Mouse (Mus musculus) retina, embryonic 14.5 days (tissue): ENCODE results near the gene Fndc7.
A peak's percentile ranks its signal among the peaks of the same experiment; 100 is the strongest.

Source experiments
- DNase-seq: peaks from one replicate; pipeline ENCODE4 v3.0.0-alpha.2; 2015; ENCODE audit warnings: low spot score

Fndc7 gene

GRCm38 (mm10) chr3:108889908-108890307 lies at the start of gene Fndc7:
TSS of gene Fndc7 (minus strand) at chr3:108890008.
- DNase-seq, result no peak

DNA sequence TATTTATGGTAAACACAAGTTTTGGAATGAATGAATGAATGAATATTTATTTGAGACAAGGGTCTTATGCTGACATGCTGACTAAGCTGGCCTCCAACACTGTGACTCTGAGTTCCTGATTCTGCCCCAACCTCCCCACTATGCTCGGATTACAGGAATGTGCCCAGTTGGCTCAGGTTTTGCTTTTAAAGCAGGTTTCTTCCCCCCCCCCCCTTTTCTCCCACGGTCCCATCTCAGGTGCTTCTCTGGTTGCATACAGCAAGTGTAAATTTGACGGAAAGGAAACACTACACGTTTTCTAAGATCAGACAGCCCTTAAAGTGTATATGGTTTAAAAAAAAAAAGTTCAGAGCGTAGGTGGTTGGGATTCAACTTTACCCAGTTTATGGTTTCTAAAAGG lies 49.8 kb upstream of the Fndc7 start, which contains the start of gene Henmt1:
TSS of gene Henmt1 (plus strand) at position 301 of the 400 bp plus-strand sequence.
- DNase-seq, result no peak

DNA sequence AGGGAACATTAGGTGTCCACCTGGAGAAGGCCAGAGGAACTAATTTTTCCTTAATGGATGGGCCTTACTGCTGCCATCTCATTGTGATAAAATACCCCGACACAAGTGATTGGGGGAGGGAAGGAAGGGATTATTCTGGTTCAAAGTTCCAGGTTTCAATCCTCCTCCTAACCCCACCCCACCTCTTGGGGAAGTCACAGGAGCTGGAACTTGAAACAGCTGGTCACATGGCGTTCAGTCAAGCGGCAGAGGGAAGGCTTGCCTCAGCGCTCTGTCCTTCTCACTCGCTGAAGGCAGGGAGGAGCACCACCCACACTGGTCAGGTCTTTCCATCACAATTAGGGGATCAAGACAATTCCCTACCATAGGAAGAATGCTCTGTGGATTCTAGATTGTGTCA lies 48.9 kb upstream of the Fndc7 start:
- DNase-seq, result no peak

DNA sequence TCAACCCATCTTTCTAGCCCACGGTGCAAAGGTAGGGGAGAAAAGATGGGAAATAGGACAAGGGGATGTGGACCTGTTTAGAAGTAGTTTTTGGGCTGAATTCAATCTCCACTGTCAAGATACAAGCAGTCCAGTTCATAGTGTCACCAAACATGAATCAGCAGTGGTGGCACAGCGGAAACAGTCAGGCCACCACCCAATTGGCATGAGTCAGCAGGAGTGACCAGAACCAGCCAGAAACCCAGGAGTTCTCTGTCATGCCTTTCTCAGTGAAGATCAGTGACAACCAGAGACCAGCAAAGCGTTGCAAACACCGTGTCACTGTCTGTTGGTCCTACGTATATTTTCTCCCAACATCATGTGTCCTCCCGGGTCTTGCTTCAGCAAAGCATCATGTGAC lies 43.7 kb upstream of the Fndc7 start:
- no peak for DNase-seq

DNA sequence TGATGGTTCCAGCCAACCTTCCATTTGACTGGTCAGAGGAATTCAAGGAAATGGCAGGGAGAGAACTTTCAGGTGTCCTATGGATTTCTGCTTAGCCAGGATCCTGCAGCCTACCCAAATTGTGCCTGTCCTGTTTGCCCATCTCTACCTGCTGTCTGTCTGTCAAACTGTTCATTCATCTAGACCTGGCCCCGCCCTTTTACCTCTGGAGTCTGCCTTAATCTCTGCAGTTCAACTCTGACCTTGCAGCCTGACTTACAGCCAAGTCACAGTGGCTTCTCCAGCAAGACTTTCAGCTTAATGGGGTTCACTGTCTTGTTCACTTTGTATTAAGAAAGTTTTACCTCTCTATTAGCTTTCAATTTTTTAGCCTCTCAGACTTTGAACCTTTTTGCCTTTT lies 36.5 kb upstream of the Fndc7 start:
- no peak for DNase-seq

DNA sequence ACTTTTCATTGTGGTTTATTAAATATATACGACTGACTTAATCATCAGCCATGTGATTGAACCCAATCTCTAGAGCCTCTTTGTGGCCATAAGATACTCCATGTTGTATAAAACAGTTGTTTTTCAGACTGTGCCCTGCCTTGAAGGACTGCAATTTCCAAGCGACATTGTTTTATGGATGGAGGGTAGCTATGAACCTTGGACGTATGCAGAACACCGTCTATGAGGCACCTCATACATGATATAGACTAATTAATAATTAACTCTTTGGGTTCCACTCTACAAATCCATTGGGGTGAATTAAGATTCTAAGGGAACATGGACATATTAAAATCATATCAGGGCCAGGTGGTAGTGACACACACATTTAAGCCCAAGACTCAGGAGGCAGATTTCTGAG lies 35.9 kb upstream of the Fndc7 start:
- no peak for DNase-seq

- no peak for DNase-seq
Observed at GRCm38 (mm10) chr3:108921822-108922221, 32.0 kb upstream of the Fndc7 start.

- no peak for DNase-seq
Observed at GRCm38 (mm10) chr3:108920442-108921070, 30.7 kb upstream of the Fndc7 start.

DNA sequence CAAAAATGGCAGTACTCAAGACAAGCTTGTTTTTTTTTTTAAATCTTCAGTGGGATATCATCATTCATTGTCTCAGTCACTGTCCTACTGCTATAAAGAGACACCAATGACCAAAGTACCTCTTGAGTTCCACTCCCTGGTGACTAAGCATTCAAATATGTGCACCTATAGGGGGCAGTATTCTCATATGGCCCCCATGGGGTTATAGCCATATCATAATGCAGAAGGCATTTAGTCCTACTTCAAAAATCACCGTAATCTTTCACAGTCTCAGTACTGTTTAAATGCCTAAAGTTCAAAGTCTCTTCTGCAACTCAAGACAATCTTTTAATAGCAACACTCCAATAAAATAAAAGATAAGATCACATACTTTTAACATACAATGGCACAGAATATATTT lies 29.0 kb upstream of the Fndc7 start:
- DNase-seq, result no peak

DNA sequence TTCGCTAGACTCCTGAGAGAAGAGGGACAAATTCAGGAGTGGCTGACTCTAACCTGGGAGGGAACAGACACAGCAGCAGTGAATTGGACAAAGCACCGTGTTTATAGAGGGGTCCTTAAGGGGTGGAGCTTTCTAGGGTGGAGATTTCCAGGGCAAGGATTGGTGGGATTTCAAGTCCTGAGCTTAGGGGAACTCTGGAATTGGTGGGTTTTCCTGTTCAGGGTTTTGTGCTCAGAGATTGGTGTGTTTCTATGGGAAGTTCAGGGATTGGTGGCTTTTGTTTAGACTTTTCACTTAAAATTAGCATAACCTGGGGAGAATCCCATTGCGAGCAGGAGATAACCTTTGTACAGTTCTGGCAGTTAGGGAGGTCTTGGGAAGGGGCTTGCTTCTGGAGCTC lies 28.2 kb upstream of the Fndc7 start:
- no peak for DNase-seq

DNA sequence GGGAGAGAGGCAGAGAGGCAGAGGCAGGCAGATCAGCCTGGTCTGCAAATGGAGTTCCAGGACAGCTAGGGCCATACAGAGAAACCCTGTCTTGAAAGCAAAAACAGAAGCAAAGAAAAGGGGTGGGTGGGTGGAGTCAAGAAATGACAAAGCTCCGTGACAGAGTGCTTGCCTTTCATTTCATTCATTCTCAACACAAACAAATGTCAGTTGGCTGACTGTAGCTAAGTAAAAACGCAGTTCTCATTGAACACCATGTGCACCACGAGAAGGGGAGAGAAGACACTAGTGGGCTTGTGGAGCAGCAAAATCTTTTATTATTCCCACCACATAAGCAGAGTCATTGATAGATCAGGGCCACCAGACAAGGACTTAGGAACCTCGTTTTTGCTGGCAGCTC lies 27.0 kb upstream of the Fndc7 start:
- no peak for DNase-seq

DNA sequence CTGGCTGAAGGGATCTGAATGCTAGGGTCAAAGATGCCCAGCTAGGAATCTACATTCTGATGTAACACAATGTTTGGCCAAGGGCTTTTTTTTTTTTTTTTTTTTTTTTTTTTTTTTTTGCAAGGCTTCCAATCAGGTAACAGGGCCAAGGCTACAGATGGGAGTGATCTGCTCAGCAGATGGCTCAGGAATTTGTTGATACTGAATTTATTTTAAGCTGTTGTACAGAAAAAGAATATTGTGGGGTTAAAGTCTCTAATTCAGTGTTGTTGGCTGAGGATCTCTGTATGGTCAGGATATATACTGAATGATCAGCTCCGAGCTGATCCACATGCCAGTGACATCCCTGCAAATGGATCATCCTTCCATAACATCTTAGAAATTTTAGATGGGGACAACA lies 26.2 kb upstream of the Fndc7 start:
- no peak for DNase-seq

DNA sequence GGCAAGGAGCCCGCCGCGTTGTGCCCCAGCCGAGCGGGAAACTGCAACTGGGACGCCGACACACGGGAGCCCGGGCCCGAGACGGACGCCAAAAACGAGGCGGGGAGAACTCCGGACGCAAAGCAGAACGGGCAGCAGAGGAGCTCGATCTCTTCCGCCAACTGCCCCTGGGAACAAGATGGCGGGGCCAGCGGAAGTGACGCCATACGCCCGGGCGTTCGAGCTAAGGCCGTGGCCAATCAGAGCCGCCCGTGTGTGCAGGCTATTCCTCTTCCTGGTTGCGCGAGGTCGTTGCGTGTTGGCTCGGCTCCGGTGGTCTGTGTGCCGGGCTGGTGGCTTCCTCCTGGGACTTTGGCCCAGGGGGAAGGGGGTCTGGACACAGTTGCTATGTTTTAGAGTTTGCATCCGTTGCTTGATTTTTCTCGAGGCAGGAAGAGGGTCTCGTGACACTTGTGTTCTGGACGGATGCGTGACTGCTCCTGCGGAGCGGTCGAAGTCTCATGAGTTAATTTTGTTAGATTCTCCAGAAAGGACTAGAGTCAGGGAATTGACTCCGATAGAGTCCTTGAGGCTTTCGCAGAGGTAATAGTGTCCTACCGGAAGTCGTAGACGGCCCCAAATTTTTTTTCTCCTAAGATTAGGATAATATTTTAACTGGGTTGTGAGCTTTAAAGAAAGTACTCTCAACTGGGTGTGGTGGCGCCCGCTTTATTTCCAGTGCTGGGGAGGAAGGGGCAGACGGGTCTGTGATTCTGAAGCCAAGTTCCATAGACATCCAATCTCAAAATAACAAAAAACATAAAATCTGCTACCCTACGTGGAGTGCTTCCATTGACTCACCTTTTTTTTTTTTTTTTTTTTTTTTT lies 22.0 kb upstream of the Fndc7 start, which contains the start of gene Prpf38b:
TSS of gene Prpf38b (minus strand) at position 180 of the 866 bp plus-strand sequence.
- DNase-seq, result peak; percentile 98

DNA sequence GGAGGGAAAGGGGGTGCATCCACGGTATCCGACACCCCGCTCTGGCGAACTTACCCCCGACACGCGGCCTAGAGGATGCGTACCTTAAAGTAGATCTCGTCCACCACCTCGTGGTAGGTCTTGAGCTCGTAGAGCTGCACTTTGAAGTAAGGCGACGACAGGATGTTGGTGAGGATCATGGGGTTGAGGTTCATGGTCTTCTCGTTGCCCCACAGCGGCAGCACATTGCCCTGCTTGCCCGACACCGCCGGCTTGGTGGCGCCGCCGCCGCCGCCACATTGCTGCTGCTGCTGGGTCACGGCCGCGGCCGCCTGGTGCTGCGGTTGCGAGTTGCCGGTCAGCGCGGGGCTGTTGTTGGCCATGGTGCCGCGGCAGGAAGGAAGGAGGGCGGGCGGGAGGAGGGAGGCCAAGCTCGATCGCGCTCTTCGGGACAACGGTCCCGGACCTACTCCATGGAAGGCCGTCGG lies 21.3 kb upstream of the Fndc7 start:
- peak; percentile 71 for DNase-seq

DNA sequence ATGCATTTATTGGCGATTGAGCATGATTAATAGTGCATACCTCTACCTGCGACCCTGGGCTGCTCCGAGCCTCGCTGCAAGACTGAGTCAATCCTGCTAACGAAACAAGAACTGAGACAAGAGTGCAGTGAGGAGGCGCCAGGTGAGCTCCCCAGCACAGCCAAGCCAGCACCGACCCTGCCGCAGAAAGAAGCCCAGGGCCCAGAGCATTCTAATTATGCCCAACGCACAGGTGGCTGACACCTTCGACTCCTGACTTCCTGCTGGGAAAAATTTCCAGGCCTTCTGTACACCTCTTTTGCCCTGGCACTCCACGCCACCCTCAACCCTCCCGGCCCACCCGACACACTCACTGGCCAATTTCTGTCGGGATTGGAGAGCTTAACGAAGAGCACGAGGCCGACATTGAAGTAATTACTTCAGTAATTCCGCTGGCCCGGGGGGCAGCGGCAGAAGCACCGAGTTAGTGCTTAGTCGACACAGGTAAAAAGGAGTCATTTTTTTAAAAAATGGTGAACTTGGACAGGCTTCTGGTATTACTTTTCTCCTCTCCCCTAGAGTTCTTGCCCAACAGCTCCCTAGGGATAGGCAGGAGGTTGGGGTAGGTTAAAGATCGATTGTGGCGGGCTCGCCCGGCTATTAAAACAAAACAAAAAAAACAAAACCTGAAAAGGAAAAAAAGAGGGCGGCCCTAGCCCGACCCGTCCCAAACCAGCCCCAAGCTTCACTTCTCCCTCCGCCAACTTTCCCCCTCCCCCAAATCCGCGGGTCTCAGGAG lies 20.7 kb upstream of the Fndc7 start:
- no peak for DNase-seq

GRCm38 (mm10) chr3:108902934-108903333 lies 13.1 kb upstream of the Fndc7 start:
- DNase-seq, result no peak

DNA sequence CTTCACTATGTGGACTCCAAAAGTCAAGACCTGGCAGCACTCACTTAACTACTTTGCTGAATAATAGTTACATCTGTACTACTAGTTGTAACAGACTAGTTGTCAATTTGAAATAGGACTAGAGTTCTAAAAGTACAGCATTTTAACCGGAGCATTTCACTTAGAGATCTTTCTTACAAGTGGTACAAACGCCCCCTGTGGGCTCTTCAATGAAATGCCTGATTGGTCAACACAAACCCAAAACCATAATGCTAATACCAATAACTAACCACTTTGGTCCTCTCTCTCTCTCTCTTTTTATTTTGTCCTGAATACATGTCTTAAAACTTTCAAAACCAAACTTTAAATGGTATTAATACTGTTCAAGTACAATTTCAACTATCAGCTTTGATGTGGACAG lies 12.2 kb upstream of the Fndc7 start:
- peak; percentile 53 for DNase-seq

- DNase-seq, result no peak
Observed at GRCm38 (mm10) chr3:108900681-108901080, 10.9 kb upstream of the Fndc7 start.

DNA sequence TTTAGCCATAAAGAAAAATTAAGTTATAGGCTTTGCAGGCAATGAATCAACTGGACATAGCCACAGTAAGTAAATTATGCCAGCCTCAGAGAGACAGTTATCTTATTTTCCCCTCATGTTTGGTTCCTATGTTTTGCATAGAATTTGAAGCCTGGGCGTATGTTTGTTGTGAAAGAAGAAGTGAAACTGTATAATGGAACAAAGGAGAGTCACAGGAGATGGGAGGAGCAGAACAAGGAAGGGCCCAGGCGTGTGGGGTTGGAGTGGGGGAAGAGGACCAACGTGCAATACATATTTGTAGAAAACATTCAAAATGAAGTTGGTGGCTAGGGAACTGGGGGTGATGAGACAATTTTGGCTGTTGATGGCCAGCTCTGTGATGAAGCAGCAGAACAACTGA lies 10.3 kb upstream of the Fndc7 start:
- DNase-seq, result no peak

GRCm38 (mm10) chr3:108898640-108899039 lies 8.8 kb upstream of the Fndc7 start:
- DNase-seq, result no peak

- no peak for DNase-seq
Observed at GRCm38 (mm10) chr3:108892914-108893313, 3.1 kb upstream of the Fndc7 start.

GRCm38 (mm10) chr3:108892080-108892479 lies 2.3 kb upstream of the Fndc7 start:
- no peak for DNase-seq

- DNase-seq, result no peak
Observed at GRCm38 (mm10) chr3:108887618-108887975, 2.2 kb downstream of the Fndc7 start.
